Comparison of ENCODE assay signal across 9 mouse cellular contexts in genomic region chr14:119139381-119139950, GRCm38 (mm10). TPM values are rescaled to one million over a fixed set of nuclear protein-coding genes. Genes with fewer than 3 reads are reported as not detected.
DNase-seq lines count a peak whose midpoint lies in the region; ATAC-seq lines count a peak whose summit lies in the region.
"Had no signal": no experiment of that assay in that cellular context is flagged by ENCODE, and none has a peak within 500 bp of the region (broad histone marks: within the 10 kb centered on the region; RNA-seq: fewer than 3 reads in every experiment).

No protein-coding gene starts in this region.

- H3K27ac ChIP-seq in kidney, embryonic 16.5 days (ENCODE audit: low read length): no peak overlapping the region
- no peak overlapping the region for H3K27ac ChIP-seq in forebrain, embryonic 10.5 days
- no peak overlapping the region for H3K27ac ChIP-seq in limb, embryonic 15.5 days

- H3K9me3 ChIP-seq in kidney, embryonic 16.5 days (ENCODE audit: low read length): no peaks in the 10 kb centered on the region
- H3K9me3 ChIP-seq in forebrain, embryonic 10.5 days: no peaks in the 10 kb centered on the region
- H3K9me3 ChIP-seq in limb, embryonic 15.5 days: no peaks in the 10 kb centered on the region

- H3K4me3 ChIP-seq in kidney, embryonic 16.5 days (ENCODE audit: low read length): peak overlapping the region; percentile 51
- peak overlapping the region; percentile 70; the same call in 1 of the 2 replicates for H3K4me3 ChIP-seq in forebrain, embryonic 10.5 days
- H3K4me3 ChIP-seq in limb, embryonic 15.5 days: peak overlapping the region; percentile 69

- 42% methylated on average over 9 of the region's 9 CpGs for WGBS in kidney, embryonic 16.5 days
- 39% methylated on average over 9 of the region's 9 CpGs for WGBS in forebrain, embryonic 10.5 days
- 49% methylated on average over 9 of the region's 9 CpGs for WGBS in limb, embryonic 15.5 days

- H3K36me3 ChIP-seq in kidney, embryonic 16.5 days (ENCODE audit: insufficient read depth, low read length): no peaks in the 10 kb centered on the region
- no peaks in the 10 kb centered on the region for H3K36me3 ChIP-seq in forebrain, embryonic 10.5 days (replicated peaks)
- H3K36me3 ChIP-seq in limb, embryonic 15.5 days: no peaks in the 10 kb centered on the region

- no peak for ATAC-seq in kidney, embryonic 16.5 days (ENCODE audit: low FRiP score, low TSS enrichment)
- ATAC-seq in limb, embryonic 15.5 days (ENCODE audit: insufficient number of reproducible peaks, low FRiP score, low TSS enrichment, low read depth): no peak
- ATAC-seq in activated CD4-positive, CD25-positive, alpha-beta regulatory T cell, adult 4 months: no peak

- peaks cover 44% of the 10 kb centered on the region for H3K27me3 ChIP-seq in kidney, embryonic 16.5 days (ENCODE audit: insufficient read depth, low read length)
- peaks cover 80% of the 10 kb centered on the region for H3K27me3 ChIP-seq in forebrain, embryonic 10.5 days (ENCODE audit: poor library complexity, severe bottlenecking)
- H3K27me3 ChIP-seq in limb, embryonic 15.5 days: peaks cover 50% of the 10 kb centered on the region

- no peak overlapping the region for H3K9ac ChIP-seq in kidney, embryonic 16.5 days (replicated peaks; ENCODE audit: low read length)
- H3K9ac ChIP-seq in limb, embryonic 15.5 days: no peak overlapping the region

- no peak for DNase-seq in kidney, postnatal 25 days
- DNase-seq in cerebellum, adult 8-10 months: peak; percentile 16
- DNase-seq in forebrain, embryonic 10.5 days (ENCODE audit: extremely low spot score, low spot score): no peak
- DNase-seq in adrenal gland, adult 8-10 months: no peak
- no peak for DNase-seq in urinary bladder, postnatal 14 days (ENCODE audit: low spot score)
- DNase-seq: kidney, adult 8-10 months had no signal

- H3K4me1 ChIP-seq in kidney, embryonic 16.5 days (ENCODE audit: insufficient read depth, low read length): peaks cover 8% of the 10 kb centered on the region
- peaks cover 23% of the 10 kb centered on the region for H3K4me1 ChIP-seq in forebrain, embryonic 10.5 days
- peaks cover 14% of the 10 kb centered on the region for H3K4me1 ChIP-seq in limb, embryonic 15.5 days

- H3K4me2 ChIP-seq in kidney, embryonic 16.5 days (replicated peaks; ENCODE audit: low read depth, low read length): peak overlapping the region; percentile 88
- peak overlapping the region; percentile 99 for H3K4me2 ChIP-seq in limb, embryonic 15.5 days

RNA-seq across cellular contexts. Expression of gene Hs6st3, which starts 1.3 kb away (rescaled TPM):
- polyA plus RNA-seq in kidney, embryonic 16.5 days (2015; fragmentation: Nextera tagmentation; extraction: Ambion mirVana): 0.09 and 0.10 TPM in 2 replicates
- polyA plus RNA-seq in forebrain, embryonic 10.5 days (2016; fragmentation: Nextera tagmentation; extraction: Ambion mirVana): not detected in 2 replicates
- polyA plus RNA-seq in limb, embryonic 15.5 days (2015; fragmentation: Nextera tagmentation; extraction: Ambion mirVana): 0.24 and 0.26 TPM in 2 replicates
- 1 to 10 TPM in 2 of 4 experiments, under 1 TPM in 2; 0.41 to 2.3 (median 1.0) TPM for total RNA-seq in adrenal gland, adult 8-10 months (2022)
- polyA plus RNA-seq in activated CD4-positive, CD25-positive, alpha-beta regulatory T cell, adult 4 months (2017; shearing (Covaris generic)): not detected

RNA-seq across cellular contexts. Expression of gene Uggt2, which starts 40.2 kb away (rescaled TPM):
- 12.2 and 14.3 TPM in 2 replicates for polyA plus RNA-seq in kidney, embryonic 16.5 days (2015; fragmentation: Nextera tagmentation; extraction: Ambion mirVana)
- polyA plus RNA-seq in forebrain, embryonic 10.5 days (2016; fragmentation: Nextera tagmentation; extraction: Ambion mirVana): 15.8 and 16.1 TPM in 2 replicates
- polyA plus RNA-seq in limb, embryonic 15.5 days (2015; fragmentation: Nextera tagmentation; extraction: Ambion mirVana): 10.5 and 10.9 TPM in 2 replicates
- total RNA-seq in adrenal gland, adult 8-10 months (2022): 10 to 100 TPM; 13.2 to 26.1 (median 19.4) TPM
- 1 to 10 TPM; 1.4 to 2.0 TPM for polyA plus RNA-seq in activated CD4-positive, CD25-positive, alpha-beta regulatory T cell, adult 4 months (2017; shearing (Covaris generic))
